Mouse (Mus musculus) forebrain, embryonic 14.5 days (tissue): ENCODE measurements around the gene Pygb. TPM values are rescaled to one million over a fixed set of nuclear protein-coding genes. Genes with fewer than 3 reads are reported as not detected.
A peak's percentile ranks its signal among the peaks of the same experiment; 100 is the strongest.

ENCODE experiments used
- ATAC-seq: fragments of 200-750 bp; cut with Nextera tagmentation; 2 replicates; pipeline ENCODE4 v1.8.0; 2017; ENCODE audit warnings: mild to moderate bottlenecking, moderate library complexity
- DNase-seq: peaks from one replicate; pipeline ENCODE4 v3.0.0-alpha.2; 2015; ENCODE audit warnings: low spot score
- H3K27ac ChIP-seq: fragments of 300-500 bp; sonication (generic); 2 replicates; pipeline ENCODE4 v1.5.1; 2014; ENCODE audit warnings: low read depth, mild to moderate bottlenecking, control low read depth, low read length, moderate library complexity
- H3K27me3 ChIP-seq: fragments of 300-500 bp; sonication (generic); replicated peaks from 2 replicates; pipeline ENCODE4 v1.6.1; 2014; ENCODE audit warnings: low read length, control low read depth, mixed read lengths; ENCODE audit not compliant: control insufficient read depth, insufficient read depth
- H3K36me3 ChIP-seq: fragments of 300-500 bp; sonication (generic); 2 replicates; pipeline ENCODE4 v1.6.1; 2014; ENCODE audit warnings: low read length, control low read depth; ENCODE audit not compliant: control insufficient read depth, insufficient read depth
- H3K4me1 ChIP-seq: fragments of 300-500 bp; sonication (generic); 2 replicates; pipeline ENCODE4 v1.6.1; 2014; ENCODE audit warnings: antibody characterized with exemption, low read length, control low read depth; ENCODE audit not compliant: control insufficient read depth, insufficient read depth
- H3K4me2 ChIP-seq: fragments of 300-500 bp; sonication (generic); 2 replicates; pipeline ENCODE4 v1.6.1; 2014; ENCODE audit warnings: mild to moderate bottlenecking, control low read depth, low read length
- H3K4me3 ChIP-seq: fragments of 300-500 bp; sonication (generic); 2 replicates; pipeline ENCODE4 v1.5.1; 2014; ENCODE audit warnings: low read depth, low read length, control low read depth
- H3K9ac ChIP-seq: fragments of 300-500 bp; sonication (generic); 2 replicates; pipeline ENCODE4 v1.6.1; 2014; ENCODE audit warnings: mild to moderate bottlenecking, low read length, control low read depth, moderate library complexity
- H3K9me3 ChIP-seq: fragments of 300-500 bp; sonication (generic); replicated peaks from 2 replicates; pipeline ENCODE4 v1.6.1; 2016; ENCODE audit warnings: low read length, control low read depth, mixed read lengths; ENCODE audit not compliant: control insufficient read depth
- WGBS: fragments of 180-500 bp; shearing (Covaris S2); extraction: QIAGEN DNeasy Blood & Tissue Kit; methylation state at CpG from one replicate; pipeline ENCODE4 v1.1.7; 2014; 5-methylcytosine and 5-hydroxymethylcytosine counted together
- polyA plus RNA-seq: library from polyadenylated mRNA; unstranded; fragments of >200 nt; fragmentation: Nextera tagmentation; extraction: Ambion mirVana; gene quantifications from 2 replicates; pipeline ENCODE4 v1.2.1, GENCODE M21; 2014

The Pygb gene
- polyA plus RNA-seq, 1 experiment from 2014 or later, result 50.7 TPM

DNA sequence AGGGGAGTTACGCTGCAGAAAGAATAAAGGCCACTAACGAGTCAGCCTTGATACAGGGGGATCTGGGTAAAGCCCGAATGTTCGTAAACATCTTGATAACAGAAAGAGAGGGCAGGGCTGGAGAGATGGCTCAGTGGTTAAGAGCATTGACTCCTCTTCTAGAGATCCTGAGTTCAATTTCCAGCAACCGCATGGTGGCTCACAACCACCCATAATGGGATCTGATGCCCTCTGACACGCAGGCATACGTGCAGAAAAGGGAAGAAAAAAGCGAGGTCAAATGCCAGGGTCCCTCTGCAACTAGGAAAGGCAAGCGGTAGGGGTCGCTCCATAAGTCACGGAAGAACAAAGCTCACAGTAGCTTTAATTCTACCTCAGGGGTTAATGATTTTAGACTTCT lies 54.6 kb downstream of the Pygb start:
- DNase-seq (no peak), ATAC-seq (no peak)
- no peaks in the 10 kb centered on the region for H3K9me3 ChIP-seq
- no peaks in the 10 kb centered on the region for H3K27me3 ChIP-seq
- no peak overlapping the region for H3K9ac ChIP-seq
- H3K27ac ChIP-seq, result no peak overlapping the region
- WGBS, result 71% methylated on average over 11 of the region's 11 CpGs
- peaks cover 16% of the 10 kb centered on the region for H3K36me3 ChIP-seq
- no peak overlapping the region for H3K4me3 ChIP-seq
- no peaks in the 10 kb centered on the region for H3K4me1 ChIP-seq
- no peak overlapping the region for H3K4me2 ChIP-seq

DNA sequence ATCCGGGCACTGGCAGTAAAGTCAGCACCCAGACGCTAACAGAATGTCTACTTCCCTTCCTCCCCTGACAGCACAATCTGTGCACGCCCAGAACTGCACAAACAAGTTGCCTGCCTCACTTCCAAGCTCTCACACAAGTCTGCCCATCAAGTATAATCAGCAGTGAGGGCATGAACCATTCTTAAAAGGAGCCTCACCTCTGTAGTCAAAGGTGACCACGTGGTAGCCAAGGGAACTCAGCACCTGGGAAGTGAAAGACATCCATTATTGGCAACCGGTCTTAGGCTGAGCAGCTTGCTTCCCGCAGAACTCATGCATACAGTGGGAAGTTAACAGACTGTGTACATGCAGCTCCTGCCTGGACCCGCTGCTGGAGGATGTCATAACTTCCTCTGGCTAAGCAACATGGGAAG lies 55.5 kb downstream of the Pygb start:
- Histone ChIP-seq H3K9me3 (no peaks in the 10 kb centered on the region), H3K4me2 (no peak overlapping the region), H3K27me3 (no peaks in the 10 kb centered on the region), H3K36me3 (peaks cover 16% of the 10 kb centered on the region), H3K4me1 (no peaks in the 10 kb centered on the region), H3K4me3 (no peak overlapping the region), H3K27ac (no peak overlapping the region), H3K9ac (no peak overlapping the region)
- WGBS, result 89% methylated on average over 7 of the region's 7 CpGs
- no peak for DNase-seq
- ATAC-seq, result no peak

DNA sequence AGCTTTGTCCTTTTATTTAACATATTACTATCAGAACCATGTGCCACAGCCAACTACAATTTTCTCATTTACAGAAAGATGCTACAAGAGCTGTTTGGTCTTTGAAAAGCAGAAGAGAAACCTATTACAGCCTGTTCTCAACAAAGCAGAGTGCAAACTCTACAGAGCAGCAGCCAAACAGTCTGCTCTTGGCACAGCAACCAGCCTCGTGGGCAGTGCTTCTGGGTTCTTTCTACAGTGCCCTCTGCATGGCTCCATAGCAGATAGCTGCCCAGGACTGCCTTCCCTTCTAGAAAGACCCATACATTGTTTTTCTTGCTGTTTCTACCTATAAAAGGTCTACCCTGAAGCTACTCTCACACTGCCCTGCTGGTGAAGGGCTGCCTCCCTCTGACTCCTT lies 58.3 kb downstream of the Pygb start:
- DNase-seq (peak; percentile 14), ATAC-seq (no peak)
- Histone ChIP-seq H3K4me3 (no peak overlapping the region), H3K9ac (peak overlapping the region; percentile 17; the same call in 1 of the 2 replicates), H3K27ac (0 out of 2 replicates have a peak overlapping the region, but pooled peaks have one; percentile 27), H3K4me2 (no peak overlapping the region), H3K27me3 (no peaks in the 10 kb centered on the region), H3K4me1 (0 out of 2 replicates have a peak, but pooled peaks cover 2% of the 10 kb centered on the region), H3K36me3 (0 out of 2 replicates have a peak, but pooled peaks cover 7% of the 10 kb centered on the region), H3K9me3 (no peaks in the 10 kb centered on the region)
- WGBS, result 81% methylated on average over 1 of the region's 1 CpGs

DNA sequence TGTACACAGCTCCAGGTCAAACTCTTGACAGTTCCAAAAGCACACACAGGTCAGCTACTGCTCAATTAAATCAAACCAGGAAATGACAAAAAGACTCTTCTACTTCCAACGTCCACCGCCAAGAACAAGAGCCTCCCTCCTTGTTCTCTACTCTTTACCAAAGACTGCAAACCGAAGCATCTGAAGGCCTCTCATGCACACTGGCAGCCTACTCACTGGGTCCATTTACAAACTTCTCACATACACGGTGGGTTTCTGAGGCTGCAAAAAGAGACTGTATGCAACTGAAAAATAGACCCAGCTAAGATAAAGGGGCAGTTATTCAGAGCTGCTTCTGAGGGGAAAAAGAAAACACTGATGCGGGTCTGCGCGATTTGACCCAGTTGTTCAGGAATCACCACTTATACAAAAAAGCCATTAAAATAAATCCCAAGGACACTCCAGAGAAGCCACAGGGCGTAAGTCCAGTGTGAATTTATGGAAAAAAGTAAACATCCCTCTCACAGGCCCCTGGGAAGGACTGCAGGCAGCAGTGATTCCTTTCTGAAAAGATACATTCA lies 61.0 kb downstream of the Pygb start:
- Histone ChIP-seq H3K4me3 (no peak overlapping the region), H3K27ac (no peak overlapping the region), H3K4me1 (0 out of 2 replicates have a peak, but pooled peaks cover 2% of the 10 kb centered on the region), H3K9ac (no peak overlapping the region), H3K27me3 (no peaks in the 10 kb centered on the region), H3K4me2 (no peak overlapping the region), H3K36me3 (0 out of 2 replicates have a peak, but pooled peaks cover 7% of the 10 kb centered on the region), H3K9me3 (no peaks in the 10 kb centered on the region)
- ATAC-seq (no peak), DNase-seq (peak; percentile 30)
- 56% methylated on average over 8 of the region's 8 CpGs for WGBS

DNA sequence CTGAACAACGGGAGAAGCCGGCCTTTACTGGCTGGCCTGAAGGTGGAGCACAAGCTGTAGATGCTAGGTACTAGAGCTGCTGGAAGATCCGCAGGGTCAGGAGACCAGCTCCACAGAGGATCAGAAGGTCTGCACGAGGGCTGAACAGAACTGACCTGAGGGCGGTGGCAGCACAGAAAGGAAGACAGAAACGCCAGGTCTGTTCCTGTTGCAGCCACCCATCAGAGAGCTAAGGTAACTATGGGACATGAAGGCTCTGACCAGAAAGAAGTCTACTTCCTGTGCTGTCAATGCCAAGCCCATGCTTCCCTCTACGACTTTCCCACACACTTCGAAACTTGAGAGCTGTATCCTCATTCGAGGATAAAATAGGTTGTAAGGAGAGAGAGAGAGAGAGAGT lies 64.7 kb downstream of the Pygb start:
- no peak for DNase-seq

DNA sequence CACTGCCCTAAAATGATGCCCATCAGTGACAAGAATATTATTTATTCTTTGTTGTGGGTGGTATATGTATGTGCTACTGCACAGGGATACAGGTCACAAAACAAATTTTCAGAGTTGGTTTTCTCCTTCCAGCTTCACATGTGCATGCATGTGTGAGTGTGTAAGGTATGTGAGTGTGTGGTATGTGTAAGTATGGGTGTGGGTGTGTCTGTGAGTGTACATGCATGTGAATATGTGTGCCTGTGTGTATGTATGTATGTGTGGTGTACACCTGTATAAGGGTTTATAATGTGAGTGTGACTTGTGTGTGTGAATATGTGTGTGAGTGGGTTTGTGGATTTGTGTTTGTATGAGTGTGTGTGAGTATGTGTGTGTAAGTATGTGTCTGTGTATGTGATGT lies 68.7 kb downstream of the Pygb start:
- no peak for ATAC-seq

More for the DNA sequence above, 64.7 kb downstream of the Pygb start:
- no peak for ATAC-seq
- Histone ChIP-seq H3K27ac (no peak overlapping the region), H3K36me3 (0 out of 2 replicates have a peak, but pooled peaks cover under 1% of the 10 kb centered on the region), H3K4me1 (0 out of 2 replicates have a peak, but pooled peaks cover 2% of the 10 kb centered on the region), H3K9me3 (no peaks in the 10 kb centered on the region), H3K9ac (no peak overlapping the region), H3K27me3 (no peaks in the 10 kb centered on the region), H3K4me3 (no peak overlapping the region), H3K4me2 (no peak overlapping the region)
- 85% methylated on average over 9 of the region's 9 CpGs for WGBS

DNA sequence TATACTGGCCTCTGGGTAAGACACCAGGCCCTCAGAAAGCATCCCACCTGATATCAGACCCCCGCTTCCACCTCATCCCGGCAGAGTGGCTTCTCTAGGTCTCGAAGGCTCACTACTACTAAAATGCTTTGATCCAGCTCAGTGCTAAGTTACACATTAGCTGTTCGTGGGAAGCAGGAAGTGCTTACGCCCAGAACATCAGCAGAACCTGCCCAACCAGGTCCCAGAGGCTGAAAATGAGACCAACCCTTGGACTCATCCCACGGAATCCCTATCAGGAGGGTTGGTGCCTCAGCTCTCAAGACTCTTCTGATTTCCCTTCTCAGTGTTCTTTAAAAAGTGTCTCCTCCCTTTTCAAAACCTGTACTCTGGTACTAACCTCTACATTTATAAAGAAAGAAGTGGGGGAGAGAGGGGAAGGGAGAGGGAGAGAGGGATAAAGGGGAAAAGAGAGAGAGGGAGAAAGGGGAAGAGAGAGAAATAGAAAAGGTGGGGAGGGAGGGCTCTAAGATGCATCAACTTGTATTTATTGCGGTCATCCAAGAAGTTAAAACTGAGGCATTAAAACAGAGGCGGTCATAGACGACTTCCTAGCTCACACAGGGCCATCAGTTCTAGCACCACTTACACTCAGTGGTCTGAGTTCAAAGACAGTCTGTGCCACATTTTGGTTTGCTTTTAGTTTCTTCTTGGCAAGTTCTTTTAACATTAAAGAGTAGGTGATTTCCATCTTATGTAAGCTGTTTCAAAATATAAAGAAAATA lies 72.4 kb downstream of the Pygb start:
- Histone ChIP-seq H3K27me3 (no peaks in the 10 kb centered on the region), H3K36me3 (no peaks in the 10 kb centered on the region), H3K9me3 (no peaks in the 10 kb centered on the region), H3K27ac (no peak overlapping the region), H3K4me3 (no peak overlapping the region), H3K4me2 (no peak overlapping the region), H3K4me1 (no peaks in the 10 kb centered on the region), H3K9ac (no peak overlapping the region)
- DNase-seq (no peak), ATAC-seq (no peak)
- WGBS, result 94% methylated on average over 9 of the region's 9 CpGs

More for the DNA sequence above, 68.7 kb downstream of the Pygb start:
- Histone ChIP-seq H3K4me3 (no peak overlapping the region), H3K4me2 (no peak overlapping the region), H3K36me3 (no peaks in the 10 kb centered on the region), H3K4me1 (no peaks in the 10 kb centered on the region), H3K27ac (no peak overlapping the region), H3K9me3 (no peaks in the 10 kb centered on the region), H3K27me3 (no peaks in the 10 kb centered on the region), H3K9ac (no peak overlapping the region)
- no peak for DNase-seq

DNA sequence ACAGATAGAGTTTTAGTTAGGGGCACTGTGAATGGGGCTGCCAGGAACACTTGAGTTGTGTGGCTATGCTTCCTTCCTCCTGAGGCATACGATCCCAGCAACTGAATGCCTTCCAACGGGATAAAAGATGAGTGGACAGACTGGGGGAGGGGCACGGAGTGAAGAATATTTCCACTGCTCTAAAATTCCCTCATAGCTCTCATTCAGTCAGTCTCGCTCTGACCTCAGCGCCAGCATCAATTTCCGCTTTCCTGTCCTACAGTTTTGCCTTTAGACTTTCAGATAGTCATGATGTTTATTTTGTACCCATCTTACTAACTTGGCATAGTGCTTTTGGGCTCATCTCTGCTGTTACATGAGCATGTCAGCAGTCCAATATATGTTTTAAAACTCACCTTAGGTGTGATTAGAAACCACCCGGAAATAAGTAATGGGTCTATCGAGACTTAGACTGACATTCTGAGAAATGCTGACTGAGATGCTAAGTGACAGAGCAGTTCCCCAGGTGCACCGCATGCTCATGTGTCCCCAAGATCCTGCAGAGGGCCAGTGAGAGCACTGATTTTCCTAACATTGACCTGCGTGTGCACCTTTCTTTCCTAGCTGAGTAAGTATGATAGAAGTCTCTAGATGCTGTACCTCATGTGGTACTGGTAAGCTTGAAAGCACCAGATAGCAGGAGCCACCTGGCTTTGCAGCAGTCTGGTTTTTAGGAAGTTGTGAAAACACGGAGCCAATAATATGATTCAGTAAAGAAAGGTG lies 73.4 kb downstream of the Pygb start:
- Histone ChIP-seq H3K9ac (no peak overlapping the region), H3K4me2 (no peak overlapping the region), H3K27me3 (no peaks in the 10 kb centered on the region), H3K36me3 (no peaks in the 10 kb centered on the region), H3K9me3 (no peaks in the 10 kb centered on the region), H3K4me1 (no peaks in the 10 kb centered on the region), H3K4me3 (no peak overlapping the region), H3K27ac (no peak overlapping the region)
- ATAC-seq (no peak), DNase-seq (no peak)
- 86% methylated on average over 11 of the region's 11 CpGs for WGBS
